Mouse (Mus musculus): Measurements from ENCODE around the gene Slc6a11. TPM values are rescaled to one million over a fixed set of nuclear protein-coding genes. Genes with fewer than 3 reads are reported as not detected.

Slc6a11 gene
- total RNA-seq (2012; rRNA removed): 0.05 and 0.13 TPM in 2 replicates

- H3K36me3 ChIP-seq (ENCODE audit: control insufficient read depth, insufficient read depth, low read length, poor library complexity, severe bottlenecking): no peaks in the 10 kb centered on the region
- peak within 1 kb of the TSS; percentile 45 to 72; a peak in 3 of 4 replicates for H3K4me3 ChIP-seq (ENCODE audit: insufficient read depth in 1 of 2, low read depth in 1 of 2, low read length in 2 of 2, poor library complexity in 1 of 2, severe bottlenecking in 1 of 2)
- in situ Hi-C loops (cut with MboI; ENCODE audit: low sequenced_read_pairs in 2 of 2, unreplicated experiment in 2 of 2): no loop called here
- no peaks in the 10 kb centered on the region for H3K9me3 ChIP-seq (ENCODE audit: control insufficient read depth, insufficient read depth, low read depth, low read length)
- 0 out of 4 replicates have a peak, but pooled peaks cover 0 to 2% of the 10 kb centered on the region in 2 experiments for H3K4me1 ChIP-seq (ENCODE audit: control insufficient read depth in 2 of 2, insufficient read depth in 2 of 2, low read length in 2 of 2, poor library complexity in 1 of 2)
- H3K9ac ChIP-seq (ENCODE audit: insufficient read depth, low read depth, low read length, poor library complexity, severe bottlenecking): peak within 1 kb of the TSS; percentile 55; the same call in 1 of the 2 replicates
- no peak within 1 kb of the TSS for H3K27ac ChIP-seq (ENCODE audit: insufficient read depth, low read depth, low read length, poor library complexity, severe bottlenecking)
- TF ChIP-seq HCFC1 (IDR thresholded peaks at IDR 0.05; ENCODE audit: borderline replicate concordance, insufficient read depth, low read length): no peak
- TF ChIP-seq ZC3H11A (IDR thresholded peaks at IDR 0.05; ENCODE audit: borderline replicate concordance, low read depth, low read length): no peak
- TF ChIP-seq CHD2 (IDR thresholded peaks at IDR 0.05; ENCODE audit: low read depth, low read length): no peak
- TF ChIP-seq ZNF384 (IDR thresholded peaks at IDR 0.05; ENCODE audit: low read depth, low read length): no peak
- no peak for TF ChIP-seq MAFK (IDR thresholded peaks at IDR 0.05; ENCODE audit: insufficient read depth, low read depth, low read length)
- DNase-seq (ENCODE audit: low read depth, low spot score): no peak
Measured at GRCm38 (mm10) chr6:114131122-114131872, at the start of gene Slc6a11. Gene Slc6a11, plus strand, starts transcription at chr6:114131241.

- in situ Hi-C loops (cut with MboI; ENCODE audit: low sequenced_read_pairs in 2 of 2, unreplicated experiment in 2 of 2): loop anchor here in 1 of 2 experiments (10.0 kb wide), 1 partner anchor 258 kb away; no protein-coding TSS in a partner anchor
- Histone ChIP-seq H3K9ac (ENCODE audit: insufficient read depth, low read depth, low read length, poor library complexity, severe bottlenecking) (no peak overlapping the region), H3K27ac (ENCODE audit: insufficient read depth, low read depth, low read length, poor library complexity, severe bottlenecking) (no peak overlapping the region), H3K4me1 (ENCODE audit: control insufficient read depth in 2 of 2, insufficient read depth in 2 of 2, low read length in 2 of 2, poor library complexity in 1 of 2) (no peaks in the 10 kb centered on the region), H3K9me3 (ENCODE audit: control insufficient read depth, insufficient read depth, low read depth, low read length) (no peaks in the 10 kb centered on the region), H3K4me3 (ENCODE audit: insufficient read depth in 1 of 2, low read depth in 1 of 2, low read length in 2 of 2, poor library complexity in 1 of 2, severe bottlenecking in 1 of 2) (no peak overlapping the region), H3K36me3 (ENCODE audit: control insufficient read depth, insufficient read depth, low read length, poor library complexity, severe bottlenecking) (no peaks in the 10 kb centered on the region)
- TF ChIP-seq CHD2 (IDR thresholded peaks at IDR 0.05; ENCODE audit: low read depth, low read length): no peak
- peak; percentile 54 for DNase-seq (ENCODE audit: low read depth, low spot score)
Measured at GRCm38 (mm10) chr6:114087106-114087505, 43.9 kb upstream of the Slc6a11 start.

GRCm38 (mm10) chr6:114089626-114090025 lies 41.4 kb upstream of the Slc6a11 start:
- no peaks in the 10 kb centered on the region for H3K9me3 ChIP-seq (ENCODE audit: control insufficient read depth, insufficient read depth, low read depth, low read length)
- H3K4me3 ChIP-seq (ENCODE audit: insufficient read depth in 1 of 2, low read depth in 1 of 2, low read length in 2 of 2, poor library complexity in 1 of 2, severe bottlenecking in 1 of 2): no peak overlapping the region
- DNase-seq (ENCODE audit: low read depth, low spot score): peak; percentile 50
- no peaks in the 10 kb centered on the region for H3K36me3 ChIP-seq (ENCODE audit: control insufficient read depth, insufficient read depth, low read length, poor library complexity, severe bottlenecking)
- H3K9ac ChIP-seq (ENCODE audit: insufficient read depth, low read depth, low read length, poor library complexity, severe bottlenecking): no peak overlapping the region
- in situ Hi-C loops (cut with MboI; ENCODE audit: low sequenced_read_pairs in 2 of 2, unreplicated experiment in 2 of 2): loop anchor here in 1 of 2 experiments (10.0 kb wide), 1 partner anchor 255 kb away; no protein-coding TSS in a partner anchor
- TF ChIP-seq HCFC1 (IDR thresholded peaks at IDR 0.05; ENCODE audit: borderline replicate concordance, insufficient read depth, low read length): no peak
- no peak; the same call in 1 of the 2 replicates for TF ChIP-seq ZC3H11A (IDR thresholded peaks at IDR 0.05; ENCODE audit: borderline replicate concordance, low read depth, low read length)
- TF ChIP-seq ZNF384 (IDR thresholded peaks at IDR 0.05; ENCODE audit: low read depth, low read length): no peak
- no peak for TF ChIP-seq CHD2 (IDR thresholded peaks at IDR 0.05; ENCODE audit: low read depth, low read length)
- no peak for TF ChIP-seq MAFK (IDR thresholded peaks at IDR 0.05; ENCODE audit: insufficient read depth, low read depth, low read length)
- H3K27ac ChIP-seq (ENCODE audit: insufficient read depth, low read depth, low read length, poor library complexity, severe bottlenecking): no peak overlapping the region
- H3K4me1 ChIP-seq (ENCODE audit: control insufficient read depth in 2 of 2, insufficient read depth in 2 of 2, low read length in 2 of 2, poor library complexity in 1 of 2): 0 out of 4 replicates have a peak, but pooled peaks cover 0 to 2% of the 10 kb centered on the region in 2 experiments

GRCm38 (mm10) chr6:114092216-114092615 lies 38.8 kb upstream of the Slc6a11 start:
- DNase-seq (ENCODE audit: low read depth, low spot score): no peak
- H3K36me3 ChIP-seq (ENCODE audit: control insufficient read depth, insufficient read depth, low read length, poor library complexity, severe bottlenecking): no peaks in the 10 kb centered on the region
- H3K9me3 ChIP-seq (ENCODE audit: control insufficient read depth, insufficient read depth, low read depth, low read length): no peaks in the 10 kb centered on the region
- TF ChIP-seq HCFC1 (IDR thresholded peaks at IDR 0.05; ENCODE audit: borderline replicate concordance, insufficient read depth, low read length): no peak
- TF ChIP-seq CHD2 (IDR thresholded peaks at IDR 0.05; ENCODE audit: low read depth, low read length): no peak
- TF ChIP-seq ZNF384 (IDR thresholded peaks at IDR 0.05; ENCODE audit: low read depth, low read length): no peak
- no peak for TF ChIP-seq ZC3H11A (IDR thresholded peaks at IDR 0.05; ENCODE audit: borderline replicate concordance, low read depth, low read length)
- no peak for TF ChIP-seq MAFK (IDR thresholded peaks at IDR 0.05; ENCODE audit: insufficient read depth, low read depth, low read length)
- no peak overlapping the region for H3K27ac ChIP-seq (ENCODE audit: insufficient read depth, low read depth, low read length, poor library complexity, severe bottlenecking)
- in situ Hi-C loops (cut with MboI; ENCODE audit: low sequenced_read_pairs in 2 of 2, unreplicated experiment in 2 of 2): no loop called here
- no peak overlapping the region for H3K9ac ChIP-seq (ENCODE audit: insufficient read depth, low read depth, low read length, poor library complexity, severe bottlenecking)
- H3K4me3 ChIP-seq (ENCODE audit: insufficient read depth in 1 of 2, low read depth in 1 of 2, low read length in 2 of 2, poor library complexity in 1 of 2, severe bottlenecking in 1 of 2): no peak overlapping the region
- 0 out of 4 replicates have a peak, but pooled peaks cover 0 to 2% of the 10 kb centered on the region in 2 experiments for H3K4me1 ChIP-seq (ENCODE audit: control insufficient read depth in 2 of 2, insufficient read depth in 2 of 2, low read length in 2 of 2, poor library complexity in 1 of 2)

Data from ES-E14 (cell line).